In genomic region chr19:43665441-43666048, GRCm38 (mm10) we compare ENCODE assay signal across 8 mouse cellular contexts. TPM values are rescaled to one million over a fixed set of nuclear protein-coding genes. Genes with fewer than 3 reads are reported as not detected.
DNase-seq lines count a peak whose midpoint lies in the region; ATAC-seq and TF ChIP-seq lines count a peak whose summit lies in the region.
"Had no signal": no experiment of that assay in that cellular context is flagged by ENCODE, and none has a peak within 500 bp of the region (broad histone marks: within the 10 kb centered on the region; RNA-seq: fewer than 3 reads in every experiment).

No protein-coding gene starts in this region.

- ATAC-seq in kidney, embryonic 14.5 days (ENCODE audit: low FRiP score, low TSS enrichment), result no peak
- ATAC-seq in granulocyte monocyte progenitor cell, adult 5-6 weeks (replicated peaks; ENCODE audit: poor library complexity, severe bottlenecking), result no peak

- H3K9ac ChIP-seq in kidney, embryonic 14.5 days (ENCODE audit: low read depth, low read length), result no peak overlapping the region
- 0 out of 2 replicates have a peak overlapping the region, but pooled peaks have one; percentile 3 for H3K9ac ChIP-seq in ES-Bruce4 (ENCODE audit: low read depth, poor library complexity, severe bottlenecking)

- no peak overlapping the region for H3K4me3 ChIP-seq in kidney, embryonic 14.5 days (ENCODE audit: low read length)
- H3K4me3 ChIP-seq in ES-Bruce4 (ENCODE audit: low read depth, low read length), result no peak overlapping the region

- peaks cover 20% of the 10 kb centered on the region for H3K36me3 ChIP-seq in kidney, embryonic 14.5 days (ENCODE audit: control insufficient read depth, insufficient read depth, low read length)
- peaks cover 14% of the 10 kb centered on the region for H3K36me3 ChIP-seq in ES-Bruce4 (ENCODE audit: control insufficient read depth, insufficient read depth, low read length, poor library complexity, severe bottlenecking)

- no peak overlapping the region for H3K4me2 ChIP-seq in kidney, embryonic 14.5 days (replicated peaks; ENCODE audit: low read depth, low read length)

- H3K27ac ChIP-seq in kidney, embryonic 14.5 days (ENCODE audit: low read depth, low read length), result no peak overlapping the region
- H3K27ac ChIP-seq in ES-Bruce4 (ENCODE audit: insufficient read depth, low read length), result peak overlapping the region; percentile 20; the same call in 1 of the 2 replicates

- TF ChIP-seq EP300 in ES-Bruce4 (IDR thresholded peaks at IDR 0.05; ENCODE audit: insufficient read depth, low read depth, low read length), result no peak

- H3K9me3 ChIP-seq in kidney, embryonic 14.5 days (ENCODE audit: control insufficient read depth, low read length), result no peaks in the 10 kb centered on the region
- no peaks in the 10 kb centered on the region for H3K9me3 ChIP-seq in ES-Bruce4 (replicated peaks; ENCODE audit: control insufficient read depth, insufficient read depth, low read length, poor library complexity, severe bottlenecking)

- no peaks in the 10 kb centered on the region for H3K27me3 ChIP-seq in kidney, embryonic 14.5 days (ENCODE audit: control insufficient read depth, insufficient read depth, low read length)
- H3K27me3 ChIP-seq in ES-Bruce4 (ENCODE audit: control insufficient read depth, insufficient read depth, low read length, poor library complexity, severe bottlenecking), result no peaks in the 10 kb centered on the region

- 0 out of 2 replicates have a peak, but pooled peaks cover 3% of the 10 kb centered on the region for H3K4me1 ChIP-seq in kidney, embryonic 14.5 days (ENCODE audit: control insufficient read depth, insufficient read depth, low read length)
- H3K4me1 ChIP-seq in ES-Bruce4 (ENCODE audit: control insufficient read depth, insufficient read depth, low read length), result peaks cover 2% of the 10 kb centered on the region

- no peak for TF ChIP-seq POLR2A in ES-Bruce4 (IDR thresholded peaks at IDR 0.05; ENCODE audit: insufficient read depth, low read length)

- peak; percentile 70 for TF ChIP-seq CTCF in ES-Bruce4 (IDR thresholded peaks at IDR 0.05; ENCODE audit: low read depth, low read length)

- 61% methylated on average over 12 of the region's 12 CpGs for WGBS in kidney, embryonic 14.5 days

- DNase-seq in kidney, adult 9 months, result peak; percentile 55
- DNase-seq in adipocyte (ENCODE audit: low spot score), result peak; percentile 45
- peak; percentile 51 for DNase-seq in forelimb bud, embryonic 11.5 days (ENCODE audit: low read depth, low spot score)
- peak; percentile 40 for DNase-seq in lung, postnatal 36 days

RNA-seq across cellular contexts. Expression of gene Slc25a28, which starts 9.1 kb away (rescaled TPM):
- 13.6 TPM in 2 replicates for polyA plus RNA-seq in kidney, embryonic 14.5 days (2014; fragmentation: Nextera tagmentation; extraction: Ambion mirVana)
- 31.2 and 38.0 TPM in 2 replicates for polyA plus RNA-seq in ES-Bruce4 (2011; ENCODE audit: insufficient read depth, insufficient read length, low read depth, missing spikeins)
- total RNA-seq in granulocyte monocyte progenitor cell, adult 5-6 weeks (2014; fragmentation: Nextera tagmentation), result 47.1 and 50.0 TPM in 2 replicates
- 36.0 and 36.1 TPM in 2 replicates for total RNA-seq in granulocyte monocyte progenitor cell, adult 5-6 weeks (2017)

RNA-seq across cellular contexts. Expression of gene Entpd7, which starts 23.9 kb away (rescaled TPM):
- 15.7 and 16.1 TPM in 2 replicates for polyA plus RNA-seq in kidney, embryonic 14.5 days (2014; fragmentation: Nextera tagmentation; extraction: Ambion mirVana)
- polyA plus RNA-seq in ES-Bruce4 (2011; ENCODE audit: insufficient read depth, insufficient read length, low read depth, missing spikeins), result 6.5 and 8.8 TPM in 2 replicates
- total RNA-seq in granulocyte monocyte progenitor cell, adult 5-6 weeks (2014; fragmentation: Nextera tagmentation), result 22.0 and 23.1 TPM in 2 replicates
- total RNA-seq in granulocyte monocyte progenitor cell, adult 5-6 weeks (2017), result 7.0 and 12.3 TPM in 2 replicates

RNA-seq across cellular contexts. Expression of gene Nkx2-3, which starts 53.4 kb away (rescaled TPM):
- polyA plus RNA-seq in kidney, embryonic 14.5 days (2014; fragmentation: Nextera tagmentation; extraction: Ambion mirVana), result 0.14 TPM in 1 of 2 replicates, not detected in the other
- not detected in 2 replicates for polyA plus RNA-seq in ES-Bruce4 (2011; ENCODE audit: insufficient read depth, insufficient read length, low read depth, missing spikeins)
- not detected in 2 replicates for total RNA-seq in granulocyte monocyte progenitor cell, adult 5-6 weeks (2014; fragmentation: Nextera tagmentation)
- total RNA-seq in granulocyte monocyte progenitor cell, adult 5-6 weeks (2017), result not detected in 2 replicates
- polyA plus RNA-seq: limb, embryonic 14.5 days had no signal
